Mouse (Mus musculus): ENCODE measurements around the gene Med18.

- TF ChIP-seq POLR2A (IDR thresholded peaks at IDR 0.05; ENCODE audit: insufficient read length, low read depth) (no peak), CEBPB (IDR thresholded peaks at IDR 0.05; ENCODE audit: insufficient read depth, poor library complexity, severe bottlenecking) (no peak), USF1 (IDR thresholded peaks at IDR 0.05; ENCODE audit: low read depth) (no peak), POLR2AphosphoS2 (IDR thresholded peaks at IDR 0.05; ENCODE audit: insufficient read length, low read depth) (no peak), E2F4 (IDR thresholded peaks at IDR 0.05; ENCODE audit: insufficient read depth) (no peak), TCF3 (IDR thresholded peaks at IDR 0.05; ENCODE audit: insufficient read length, low read depth) (no peak), MAX (IDR thresholded peaks at IDR 0.05; ENCODE audit: low read depth) (no peak), TCF12 (IDR thresholded peaks at IDR 0.05; ENCODE audit: insufficient read depth, poor library complexity, severe bottlenecking) (no peak), MYOG (IDR thresholded peaks at IDR 0.05; ENCODE audit: control insufficient read depth in 1 of 3, insufficient read depth in 1 of 3, insufficient read length in 2 of 3, low read depth in 2 of 3) (no peak), MYOD1 (IDR thresholded peaks at IDR 0.05; ENCODE audit: control insufficient read depth in 1 of 3, insufficient read length in 2 of 3, low read depth in 2 of 3) (no peak), REST (IDR thresholded peaks at IDR 0.05; ENCODE audit: insufficient read depth, insufficient read length) (no peak)
Observed at GRCm38 (mm10) chr4:132488521-132488920, 24.8 kb upstream of the Med18 start.

Data from myocyte (in vitro differentiated cells).